Mouse (Mus musculus) lung, adult 10 weeks (tissue): ENCODE measurements around the gene Ube2l3. TPM values are rescaled to one million over a fixed set of nuclear protein-coding genes. Genes with fewer than 3 reads are reported as not detected.

Source experiments
- polyA plus RNA-seq: library from polyadenylated mRNA; stranded (reverse); fragments of 350-450 nt; fragmentation: Illumina TruSeq; extraction: RNeasy Lipid Tissue Mini Kit (QIAGEN cat#74804); gene quantifications from one replicate; pipeline ENCODE4 v1.2.3, GENCODE M21; 2014; ENCODE audit warnings: low read depth, low replicate concordance; ENCODE audit not compliant: insufficient read depth

Gene Ube2l3
- polyA plus RNA-seq: 95.1 TPM

GRCm38 (mm10) chr16:17202549-17202948, at the start of gene Ube2l3:
TSS of gene Ube2l3 (minus strand) at chr16:17202649.

GRCm38 (mm10) chr16:17232794-17233701, 30.6 kb upstream of the Ube2l3 start, which contains the start of gene Hic2:
TSS of gene Hic2 (plus strand) at chr16:17233572.

GRCm38 (mm10) chr16:17208389-17209361, 6.2 kb upstream of the Ube2l3 start, which contains the start of gene Rimbp3:
TSS of gene Rimbp3 (plus strand) at chr16:17208603.

GRCm38 (mm10) chr16:17146772-17147235, 55.6 kb downstream of the Ube2l3 start, which contains the start of gene Ccdc116:
TSS of gene Ccdc116 (minus strand) at chr16:17147229.

GRCm38 (mm10) chr16:17144339-17144738, 58.1 kb downstream of the Ube2l3 start, which contains the start of gene Ydjc:
TSS of gene Ydjc (plus strand) at chr16:17144621.

GRCm38 (mm10) chr16:17132089-17132905, 70.2 kb downstream of the Ube2l3 start, which contains the start of gene Sdf2l1:
TSS of gene Sdf2l1 (minus strand) at chr16:17132383.

GRCm38 (mm10) chr16:17124871-17125520, 77.5 kb downstream of the Ube2l3 start, which contains the start of gene 2610318N02Rik:
TSS of gene 2610318N02Rik (minus strand) at chr16:17125167.

GRCm38 (mm10) chr16:17110771-17111743, 91.4 kb downstream of the Ube2l3 start, which contains the start of gene Ppil2:
TSS of gene Ppil2 (minus strand) at chr16:17111257.

Other genes starting within 250 kb of the Ube2l3 start
- gene Mapk1, start 219.3 kb downstream of the Ube2l3 start, polyA plus RNA-seq: 47.7 TPM
- gene Ypel1, start 133.0 kb downstream of the Ube2l3 start, polyA plus RNA-seq: 2.1 TPM
- gene Ppil2, start 91.4 kb downstream of the Ube2l3 start, polyA plus RNA-seq: 38.8 TPM
- gene 2610318N02Rik, start 77.5 kb downstream of the Ube2l3 start, polyA plus RNA-seq: 0.53 TPM
- 37.1 TPM for gene Sdf2l1, start 70.3 kb downstream of the Ube2l3 start, polyA plus RNA-seq
- 1.2 TPM for gene Ydjc, start 58.0 kb downstream of the Ube2l3 start, polyA plus RNA-seq
- 0.15 TPM for gene Ccdc116, start 55.4 kb downstream of the Ube2l3 start, polyA plus RNA-seq
- gene Rimbp3, start 6.0 kb upstream of the Ube2l3 start, polyA plus RNA-seq: not detected
- 0.52 TPM for gene Hic2, start 30.9 kb upstream of the Ube2l3 start, polyA plus RNA-seq
- 3.7 TPM for gene Tmem191c, start 73.4 kb upstream of the Ube2l3 start, polyA plus RNA-seq
- gene Serpind1, start 128.7 kb upstream of the Ube2l3 start, polyA plus RNA-seq: 1.6 TPM
- gene Snap29, start 203.3 kb upstream of the Ube2l3 start, polyA plus RNA-seq: 15.6 TPM
- gene Pi4ka, start 203.7 kb upstream of the Ube2l3 start, polyA plus RNA-seq: 34.8 TPM
- gene Crkl, start 249.3 kb upstream of the Ube2l3 start, polyA plus RNA-seq: 12.3 TPM